Comparison of ENCODE assay signal across 8 mouse cellular contexts in genomic region chr10:79096706-79097105, GRCm38 (mm10). TPM values are rescaled to one million over a fixed set of nuclear protein-coding genes. Genes with fewer than 3 reads are reported as not detected.
DNase-seq lines count a peak whose midpoint lies in the region; ATAC-seq and TF ChIP-seq lines count a peak whose summit lies in the region.

No protein-coding gene starts in this region.

- 2% methylated on average over 2 of the region's 2 CpGs for WGBS in kidney, embryonic 15.5 days
- WGBS in hindbrain, embryonic 11.5 days, result 21% methylated on average over 2 of the region's 2 CpGs
- 17% methylated on average over 2 of the region's 2 CpGs for WGBS in midbrain, embryonic 13.5 days

- peaks cover 15% of the 10 kb centered on the region for H3K4me1 ChIP-seq in kidney, embryonic 15.5 days
- H3K4me1 ChIP-seq in bone marrow macrophage, adult 2 months (ENCODE audit: control insufficient read depth, insufficient read depth, low read length), result peaks cover 5% of the 10 kb centered on the region; the same call in 1 of the 2 replicates
- no peaks in the 10 kb centered on the region for H3K4me1 ChIP-seq in hindbrain, embryonic 11.5 days (replicated peaks; ENCODE audit: control insufficient read depth, insufficient read depth, low read length)
- H3K4me1 ChIP-seq in midbrain, embryonic 13.5 days (replicated peaks), result peaks cover 32% of the 10 kb centered on the region

- intact Hi-C loops in left cerebral cortex, postnatal 10 days (cut with DNase I), result loop anchor here (5.0 kb wide), 1 partner anchor 344 kb away; the partner anchor contains the start of gene Ccdc105
- intact Hi-C loops in left cerebral cortex, postnatal 25 days (cut with DNase I), result loop anchor here (5.0 to 10.0 kb wide), 2 partner anchors 312 to 344 kb away; partner anchors contain the start of genes Ccdc105 and Slc1a6

- H3K9ac ChIP-seq in kidney, embryonic 15.5 days, result peak overlapping the region; percentile 93
- H3K9ac ChIP-seq in hindbrain, embryonic 11.5 days (ENCODE audit: low read depth, low read length), result peak overlapping the region; percentile 96
- H3K9ac ChIP-seq in midbrain, embryonic 13.5 days (replicated peaks), result peak overlapping the region; percentile 87

- no peaks in the 10 kb centered on the region for H3K9me3 ChIP-seq in kidney, embryonic 15.5 days (replicated peaks)
- no peaks in the 10 kb centered on the region for H3K9me3 ChIP-seq in hindbrain, embryonic 11.5 days (ENCODE audit: control insufficient read depth, low read length)
- H3K9me3 ChIP-seq in midbrain, embryonic 13.5 days, result no peaks in the 10 kb centered on the region

- ATAC-seq in kidney, embryonic 15.5 days (replicated peaks; ENCODE audit: low FRiP score), result no peak
- no peak for ATAC-seq in hindbrain, embryonic 11.5 days (ENCODE audit: low FRiP score)
- no peak for ATAC-seq in midbrain, embryonic 13.5 days

- H3K27me3 ChIP-seq in kidney, embryonic 15.5 days, result no peaks in the 10 kb centered on the region
- H3K27me3 ChIP-seq in hindbrain, embryonic 11.5 days (ENCODE audit: control insufficient read depth, insufficient read depth, low read length), result no peaks in the 10 kb centered on the region
- no peaks in the 10 kb centered on the region for H3K27me3 ChIP-seq in midbrain, embryonic 13.5 days

- no peak for TF ChIP-seq CTCF in bone marrow macrophage, adult 2 months (IDR thresholded peaks at IDR 0.05; ENCODE audit: low read depth, low read length)

- peak overlapping the region; percentile 75 for H3K4me3 ChIP-seq in kidney, embryonic 15.5 days (replicated peaks)
- peak overlapping the region; percentile 88 for H3K4me3 ChIP-seq in bone marrow macrophage, adult 2 months (ENCODE audit: insufficient read depth, low read length)
- peak overlapping the region; percentile 75 for H3K4me3 ChIP-seq in hindbrain, embryonic 11.5 days (ENCODE audit: low read depth, low read length)
- peak overlapping the region; percentile 66 for H3K4me3 ChIP-seq in midbrain, embryonic 13.5 days (replicated peaks)

- TF ChIP-seq POLR2A in bone marrow macrophage, adult 2 months (IDR thresholded peaks at IDR 0.05; ENCODE audit: borderline replicate concordance, low read depth, low read length), result no peak

- H3K36me3 ChIP-seq in kidney, embryonic 15.5 days, result peaks cover 27% of the 10 kb centered on the region
- H3K36me3 ChIP-seq in hindbrain, embryonic 11.5 days (ENCODE audit: control insufficient read depth, insufficient read depth, low read length), result peaks cover 3% of the 10 kb centered on the region; the same call in 1 of the 2 replicates
- peaks cover 24% of the 10 kb centered on the region for H3K36me3 ChIP-seq in midbrain, embryonic 13.5 days

- peak overlapping the region; percentile 62 for H3K4me2 ChIP-seq in kidney, embryonic 15.5 days
- H3K4me2 ChIP-seq in hindbrain, embryonic 11.5 days (replicated peaks; ENCODE audit: low read depth, low read length), result peak overlapping the region; percentile 49
- peak overlapping the region; percentile 65 for H3K4me2 ChIP-seq in midbrain, embryonic 13.5 days (replicated peaks)

- peak overlapping the region; percentile 98 for H3K27ac ChIP-seq in kidney, embryonic 15.5 days
- peak overlapping the region; percentile 58; the same call in 1 of the 2 replicates for H3K27ac ChIP-seq in bone marrow macrophage, adult 2 months (ENCODE audit: insufficient read depth, low read depth, low read length)
- peak overlapping the region; percentile 98 for H3K27ac ChIP-seq in hindbrain, embryonic 11.5 days (ENCODE audit: low read depth, low read length)
- H3K27ac ChIP-seq in midbrain, embryonic 13.5 days, result peak overlapping the region; percentile 99; the same call in 1 of the 2 replicates

- DNase-seq in kidney, postnatal 14 days, result no peak
- no peak for DNase-seq in hindbrain, embryonic 11.5 days (ENCODE audit: low spot score)
- no peak for DNase-seq in left cerebral cortex, postnatal 10 days (ENCODE audit: extremely low spot score in 1 of 2, low spot score in 2 of 2)
- no peak for DNase-seq in retina, embryonic 14.5 days (ENCODE audit: low spot score)
- no peak for DNase-seq in left cerebral cortex, postnatal 25 days (ENCODE audit: low spot score in 2 of 2)

RNA-seq across cellular contexts. Expression of gene 2610008E11Rik, which starts 0.7 kb away (rescaled TPM):
- 27.7 and 27.9 TPM in 2 replicates for polyA plus RNA-seq in kidney, embryonic 15.5 days (2015; fragmentation: Nextera tagmentation; extraction: Ambion mirVana)
- polyA plus RNA-seq in bone marrow macrophage, adult 2 months (2012; ENCODE audit: insufficient read depth, insufficient read length, missing spikeins), result 7.9 and 9.7 TPM in 2 replicates
- polyA plus RNA-seq in hindbrain, embryonic 11.5 days (2014; fragmentation: Nextera tagmentation; extraction: Ambion mirVana), result 49.1 and 50.4 TPM in 2 replicates
- polyA plus RNA-seq in midbrain, embryonic 13.5 days (2015; fragmentation: Nextera tagmentation; extraction: Ambion mirVana), result 59.1 and 63.2 TPM in 2 replicates
- total RNA-seq in left cerebral cortex, postnatal 10 days (2021), result 10 to 100 TPM; 23.4 to 23.7 TPM
- total RNA-seq in left cerebral cortex, postnatal 25 days (2021), result 10 to 100 TPM; 21.1 to 23.7 TPM

RNA-seq across cellular contexts. Expression of gene Vmn2r80, which starts 51.9 kb away (rescaled TPM):
- not detected in 2 replicates for polyA plus RNA-seq in kidney, embryonic 15.5 days (2015; fragmentation: Nextera tagmentation; extraction: Ambion mirVana)
- polyA plus RNA-seq in bone marrow macrophage, adult 2 months (2012; ENCODE audit: insufficient read depth, insufficient read length, missing spikeins), result not detected in 2 replicates
- not detected in 2 replicates for polyA plus RNA-seq in hindbrain, embryonic 11.5 days (2014; fragmentation: Nextera tagmentation; extraction: Ambion mirVana)
- not detected in 2 replicates for polyA plus RNA-seq in midbrain, embryonic 13.5 days (2015; fragmentation: Nextera tagmentation; extraction: Ambion mirVana)
- not detected for total RNA-seq in left cerebral cortex, postnatal 10 days (2021)
- total RNA-seq in left cerebral cortex, postnatal 25 days (2021), result not detected
